Mouse (Mus musculus) thymus, adult 2 months (tissue): ENCODE measurements around the gene Tmem170. TPM values are rescaled to one million over a fixed set of nuclear protein-coding genes. Genes with fewer than 3 reads are reported as not detected.
A peak's percentile ranks its signal among the peaks of the same experiment; 100 is the strongest.
"Not testable (repeated sequence)": the region's sequence is repeated elsewhere in the genome, so short reads cannot be mapped to it uniquely, and the experiment has no call there.

Experiments
- DNase-seq: peaks from one replicate; pipeline ENCODE4 v3.0.0; 2021
- H3K27ac ChIP-seq: fragments of 200-500 bp; 2 replicates; pipeline ENCODE4 v1.5.1; 2012; ENCODE audit warnings: low read length, control low read depth; ENCODE audit not compliant: control insufficient read depth, insufficient read depth
- H3K27me3 ChIP-seq: fragments of 200-500 bp; 2 replicates; pipeline ENCODE4 v1.6.1; 2012; ENCODE audit warnings: mild to moderate bottlenecking, low read length, moderate library complexity, mixed read lengths; ENCODE audit not compliant: control insufficient read depth, insufficient read depth
- H3K36me3 ChIP-seq: fragments of 200-500 bp; 2 replicates; pipeline ENCODE4 v1.6.1; 2012; ENCODE audit warnings: mild to moderate bottlenecking, low read length, moderate library complexity; ENCODE audit not compliant: control insufficient read depth, insufficient read depth
- H3K4me1 ChIP-seq: fragments of 200-500 bp; replicated peaks from 2 replicates; pipeline ENCODE4 v1.6.1; 2012; ENCODE audit warnings: low read length; ENCODE audit not compliant: control insufficient read depth, insufficient read depth
- H3K4me3 ChIP-seq: fragments of 200-500 bp; 2 replicates; pipeline ENCODE4 v1.5.1; 2012; ENCODE audit warnings: mild to moderate bottlenecking, low read length, control low read depth, moderate library complexity; ENCODE audit not compliant: control insufficient read depth, insufficient read depth
- CTCF ChIP-seq: fragments of 200-500 bp; IDR thresholded peaks from 2 replicates; pipeline ENCODE4 v1.5.1; 2012; ENCODE audit warnings: mild to moderate bottlenecking, control low read depth, low read length, moderate library complexity, borderline replicate concordance; ENCODE audit not compliant: control insufficient read depth, poor library complexity, insufficient read depth; ENCODE audit errors: extremely low read depth
- POLR2A ChIP-seq: fragments of 200-500 bp; IDR thresholded peaks from 2 replicates; pipeline ENCODE4 v1.6.1; 2012; ENCODE audit warnings: mild to moderate bottlenecking, low read length, control low read depth, moderate library complexity; ENCODE audit not compliant: control insufficient read depth, poor library complexity, insufficient read depth; ENCODE audit errors: extremely low read depth
- WGBS: fragments of 180-500 bp; shearing (Covaris S2); methylation state at CpG from one replicate; pipeline ENCODE4 v1.1.7; 2018; 5-methylcytosine and 5-hydroxymethylcytosine counted together
- polyA plus RNA-seq: library from polyadenylated mRNA; depleted of rRNA; stranded (reverse); fragments of >200 nt; gene quantifications from 2 replicates; pipeline ENCODE4 v1.2.3, GENCODE M21; 2012

Tmem170 gene
- polyA plus RNA-seq, 1 experiment, result 3.1 TPM

DNA sequence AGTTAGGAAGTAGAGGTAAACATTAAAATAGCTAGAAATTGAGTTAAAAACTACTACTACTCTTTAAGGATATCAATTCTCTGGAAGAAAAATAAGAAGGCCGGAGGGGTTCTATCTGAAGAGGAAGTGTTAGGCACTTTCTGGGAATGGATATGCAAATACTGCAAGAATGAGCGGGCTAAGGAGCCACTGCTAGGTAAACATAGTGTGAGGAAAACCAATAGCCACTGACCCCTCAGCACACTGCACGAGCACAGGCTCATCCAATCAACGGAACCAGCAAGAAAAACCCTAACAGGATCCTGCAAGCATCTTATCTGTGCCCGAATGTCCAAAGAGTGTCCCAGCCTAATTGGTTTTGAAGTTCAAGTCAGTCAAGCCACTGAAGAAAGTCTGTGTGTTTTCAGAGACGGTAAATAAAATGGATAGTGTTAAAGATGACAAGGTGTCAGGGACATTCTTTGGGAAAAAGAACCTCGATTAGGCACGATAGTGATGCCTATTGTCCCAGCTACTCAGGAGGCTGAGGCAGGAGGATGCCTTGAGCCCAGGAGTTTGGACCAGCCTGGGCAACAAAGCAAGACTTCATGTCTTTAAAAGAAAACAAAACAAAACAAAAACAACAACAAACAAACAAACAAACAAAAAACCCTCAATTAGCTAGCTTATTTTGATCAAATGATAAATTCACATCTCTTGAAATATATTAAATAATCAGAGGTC, 11.3 kb downstream of the Tmem170 start:
- DNase-seq, result no peak
- TF ChIP-seq CTCF (no peak), POLR2A (no peak)
- WGBS, result 95% methylated on average over 8 of the region's 8 CpGs
- Histone ChIP-seq H3K27me3 (no peaks in the 10 kb centered on the region), H3K36me3 (no peaks in the 10 kb centered on the region), H3K27ac (no peak overlapping the region), H3K4me1 (no peaks in the 10 kb centered on the region), H3K4me3 (no peak overlapping the region)

GRCm38 (mm10) chr8:111864648-111865047, 11.9 kb downstream of the Tmem170 start:
- WGBS, result 95% methylated on average over 8 of the region's 8 CpGs
- Histone ChIP-seq H3K27ac (no peak overlapping the region), H3K4me3 (no peak overlapping the region), H3K4me1 (no peaks in the 10 kb centered on the region), H3K27me3 (no peaks in the 10 kb centered on the region), H3K36me3 (no peaks in the 10 kb centered on the region)
- TF ChIP-seq POLR2A (no peak), CTCF (no peak)
- DNase-seq, result no peak

DNA sequence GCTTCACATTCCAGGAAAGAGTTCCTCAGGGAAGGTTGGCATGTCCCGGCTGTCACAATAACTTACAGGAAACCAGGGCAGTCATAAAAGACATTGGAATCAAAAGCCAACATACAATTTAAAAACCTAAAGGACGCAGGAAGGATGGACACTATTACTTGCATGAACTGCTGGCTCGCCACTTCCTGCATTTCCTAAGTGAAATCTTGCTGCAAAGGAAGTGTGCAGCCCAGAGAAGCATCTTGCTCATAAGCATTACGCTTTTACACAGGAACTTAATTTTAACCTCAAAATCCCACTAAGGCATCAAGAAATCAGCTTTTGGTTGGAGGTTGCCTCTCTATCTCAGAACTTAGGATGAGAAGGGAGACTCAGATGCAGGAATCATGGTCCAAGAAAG, 13.3 kb downstream of the Tmem170 start:
- TF ChIP-seq CTCF (no peak), POLR2A (no peak)
- DNase-seq, result no peak
- Histone ChIP-seq H3K36me3 (no peaks in the 10 kb centered on the region), H3K27me3 (no peaks in the 10 kb centered on the region), H3K4me1 (no peaks in the 10 kb centered on the region), H3K4me3 (no peak overlapping the region), H3K27ac (no peak overlapping the region)
- 28% methylated on average over 4 of the region's 4 CpGs for WGBS

DNA sequence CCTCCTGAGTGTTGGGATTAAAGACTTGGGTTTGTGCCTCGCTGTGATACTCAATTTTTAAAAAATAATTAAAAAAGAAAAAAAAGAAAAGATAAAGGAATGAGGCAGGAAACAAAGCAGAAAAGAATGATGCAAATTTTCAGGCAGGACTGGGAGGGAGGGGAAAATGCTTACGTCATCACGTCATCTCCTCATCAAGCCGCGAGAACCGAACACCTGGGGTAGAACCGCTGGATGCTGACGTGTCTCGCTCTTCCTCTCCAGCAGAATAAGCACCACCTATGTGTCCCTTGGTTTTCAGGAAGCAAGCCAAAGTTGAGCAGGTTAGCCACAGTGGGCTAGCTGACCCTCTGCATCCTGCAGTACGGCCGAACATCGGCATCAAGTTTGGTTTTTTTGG, 20.6 kb downstream of the Tmem170 start:
- peaks cover 3% of the 10 kb centered on the region for H3K4me1 ChIP-seq
- H3K4me3 ChIP-seq, result no peak overlapping the region
- H3K36me3 ChIP-seq, result no peaks in the 10 kb centered on the region
- TF ChIP-seq CTCF, result no peak
- WGBS, result 93% methylated on average over 12 of the region's 12 CpGs
- no peaks in the 10 kb centered on the region for H3K27me3 ChIP-seq
- no peak for DNase-seq
- H3K27ac ChIP-seq, result no peak overlapping the region

DNA sequence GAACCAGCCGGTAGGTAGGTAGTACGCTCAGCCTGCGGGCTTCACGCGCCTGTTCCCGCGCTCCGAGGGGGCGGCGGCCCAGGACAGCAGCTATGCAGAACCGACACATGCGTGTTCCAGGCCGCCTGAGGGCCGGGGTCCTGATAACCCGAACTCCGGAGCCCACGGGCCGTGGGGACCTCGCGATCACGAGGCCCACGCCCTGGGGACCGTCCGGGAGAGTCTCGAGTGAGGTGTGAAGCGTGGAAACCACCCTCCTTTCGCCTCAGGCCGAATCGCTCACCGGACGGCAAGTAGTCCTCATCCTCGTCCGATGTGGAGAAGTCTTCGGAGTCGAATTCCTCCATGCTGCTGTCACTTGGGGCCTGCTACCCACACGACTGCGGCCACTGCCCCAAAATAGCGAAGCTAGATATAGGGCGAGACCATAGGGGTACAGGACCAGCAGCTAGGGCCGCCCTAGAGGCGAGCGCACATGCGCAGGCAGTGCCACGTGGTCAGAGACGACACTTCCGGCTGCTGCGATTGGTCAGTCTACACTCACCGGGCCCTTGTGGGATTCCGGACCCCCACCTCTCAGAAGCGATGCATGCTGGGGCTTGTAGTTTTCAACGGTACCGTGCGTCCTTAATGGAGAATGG, 22.6 kb downstream of the Tmem170 start, which contains the start of gene Cfdp1:
Cfdp1 (minus strand) TSS at position 431 of the 641 bp plus-strand sequence.
- peak within 1 kb of the TSS; percentile 93 for H3K4me3 ChIP-seq
- H3K36me3 ChIP-seq, result no peaks in the 10 kb centered on the region
- H3K27me3 ChIP-seq, result no peaks in the 10 kb centered on the region
- H3K27ac ChIP-seq, result no peak within 1 kb of the TSS
- peaks cover 3% of the 10 kb centered on the region for H3K4me1 ChIP-seq
- WGBS, result under 1% methylated on average over 53 of the region's 53 CpGs
- TF ChIP-seq CTCF (no peak; the same call in none of the 2 replicates), POLR2A (peak; percentile 58; the same call in 1 of the 2 replicates)
- peak; percentile 97 for DNase-seq

DNA sequence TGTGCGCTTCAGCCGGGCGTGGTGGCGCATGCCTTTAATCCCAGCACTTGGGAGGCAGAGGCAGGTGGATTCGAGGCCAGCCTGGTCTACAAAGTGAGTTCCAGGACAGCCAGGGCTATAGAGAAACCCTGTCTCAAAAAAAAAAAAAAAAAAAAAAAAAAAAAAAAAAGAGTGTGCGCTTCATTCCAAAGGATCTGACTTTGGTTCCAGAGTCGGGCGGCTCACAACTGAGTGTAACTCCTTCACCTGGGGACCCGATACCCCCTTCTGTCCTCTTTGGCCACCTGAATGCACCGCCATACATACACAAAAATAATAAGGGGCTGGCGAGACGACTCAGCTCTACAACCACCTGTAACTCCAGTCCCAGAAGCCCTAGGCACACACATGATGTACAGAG, 23.3 kb downstream of the Tmem170 start:
- H3K36me3 ChIP-seq, H3K27me3 ChIP-seq, H3K4me1 ChIP-seq, H3K4me3 ChIP-seq, DNase-seq, H3K27ac ChIP-seq: not testable (repeated sequence)
- WGBS, result 66% methylated on average over 12 of the region's 12 CpGs

GRCm38 (mm10) chr8:111846746-111847145, 29.8 kb downstream of the Tmem170 start:
- no peaks in the 10 kb centered on the region for H3K27me3 ChIP-seq
- TF ChIP-seq CTCF (no peak), POLR2A (no peak)
- no peak overlapping the region for H3K4me3 ChIP-seq
- no peak for DNase-seq
- no peaks in the 10 kb centered on the region for H3K4me1 ChIP-seq
- no peak overlapping the region for H3K27ac ChIP-seq
- 91% methylated on average over 6 of the region's 6 CpGs for WGBS
- peaks cover 7% of the 10 kb centered on the region for H3K36me3 ChIP-seq
